9 mouse cellular contexts compared by ENCODE assay signal in the genomic region with DNA sequence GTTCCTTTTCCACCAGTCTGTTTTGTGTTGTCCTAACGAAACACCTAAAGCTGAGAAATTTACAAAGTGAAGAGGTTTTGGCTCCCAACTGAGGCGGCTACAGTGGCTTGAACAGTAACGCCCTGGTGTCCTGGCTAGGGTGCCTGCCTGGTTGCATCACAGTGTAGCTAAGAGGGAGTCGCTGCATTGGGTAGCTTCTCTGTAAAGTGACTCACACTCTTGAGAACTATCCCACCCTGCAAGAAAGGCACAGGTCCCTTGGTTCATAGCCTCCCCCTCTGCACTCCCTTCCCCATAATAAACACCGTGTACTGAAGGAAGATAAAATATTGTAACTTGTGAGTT. TPM values are rescaled to one million over a fixed set of nuclear protein-coding genes. Genes with fewer than 3 reads are reported as not detected.
DNase-seq lines count a peak whose midpoint lies in the region; ATAC-seq and TF ChIP-seq lines count a peak whose summit lies in the region.
"Had no signal": no experiment of that assay in that cellular context is flagged by ENCODE, and none has a peak within 500 bp of the region (broad histone marks: within the 10 kb centered on the region; RNA-seq: fewer than 3 reads in every experiment).

No protein-coding gene starts in this region.

- no peaks in the 10 kb centered on the region for H3K9me3 ChIP-seq in intestine, embryonic 14.5 days (ENCODE audit: control insufficient read depth, low read length)
- H3K9me3 ChIP-seq in intestine, postnatal 0 days (ENCODE audit: control insufficient read depth) = no peaks in the 10 kb centered on the region
- no peaks in the 10 kb centered on the region for H3K9me3 ChIP-seq in heart, embryonic 12.5 days (replicated peaks)

- H3K27me3 ChIP-seq in intestine, embryonic 14.5 days (replicated peaks; ENCODE audit: control insufficient read depth, insufficient read depth, low read length) = no peaks in the 10 kb centered on the region
- H3K27me3 ChIP-seq in intestine, postnatal 0 days (replicated peaks; ENCODE audit: control insufficient read depth, insufficient read depth, low read length) = no peaks in the 10 kb centered on the region
- no peaks in the 10 kb centered on the region for H3K27me3 ChIP-seq in heart, embryonic 12.5 days (replicated peaks)
- H3K27me3 ChIP-seq: Patski had no signal

- no peak for ATAC-seq in intestine, embryonic 14.5 days (replicated peaks; ENCODE audit: low FRiP score, low TSS enrichment, low read depth)
- no peak for ATAC-seq in intestine, postnatal 0 days
- 0 out of 2 replicates have a peak, but pooled peaks have one; percentile 6 for ATAC-seq in common myeloid progenitor, adult 5-6 weeks (replicated peaks; ENCODE audit: low read depth, poor library complexity, severe bottlenecking)
- no peak for ATAC-seq in heart, embryonic 12.5 days (ENCODE audit: insufficient number of reproducible peaks, low FRiP score)

- H3K4me3 ChIP-seq in intestine, embryonic 14.5 days (ENCODE audit: low read depth, low read length) = no peak overlapping the region
- no peak overlapping the region for H3K4me3 ChIP-seq in intestine, postnatal 0 days (ENCODE audit: low read depth, low read length)
- H3K4me3 ChIP-seq in heart, embryonic 12.5 days = no peak overlapping the region

- no peak for DNase-seq in intestine, embryonic 14.5 days (ENCODE audit: low spot score)
- peak; percentile 20 for DNase-seq in lung, postnatal 10 days
- no peak for DNase-seq in adrenal gland, postnatal 25 days
- no peak for DNase-seq in layer of hippocampus, postnatal 10 days (ENCODE audit: low spot score in 2 of 2)
- no peak for DNase-seq in left cerebral cortex, postnatal 4 days

- peaks cover 31% of the 10 kb centered on the region for H3K4me1 ChIP-seq in intestine, embryonic 14.5 days (replicated peaks; ENCODE audit: control insufficient read depth, insufficient read depth, low read length)
- H3K4me1 ChIP-seq in intestine, postnatal 0 days (replicated peaks; ENCODE audit: control insufficient read depth, insufficient read depth, low read length) = 0 out of 2 replicates have a peak, but pooled peaks cover 3% of the 10 kb centered on the region
- peaks cover 43% of the 10 kb centered on the region for H3K4me1 ChIP-seq in heart, embryonic 12.5 days (replicated peaks)

- H3K27ac ChIP-seq in intestine, embryonic 14.5 days (ENCODE audit: low read depth) = 0 out of 2 replicates have a peak overlapping the region, but pooled peaks have one; percentile 16
- no peak overlapping the region for H3K27ac ChIP-seq in intestine, postnatal 0 days (ENCODE audit: low read depth, low read length)
- peak overlapping the region; percentile 84 for H3K27ac ChIP-seq in heart, embryonic 12.5 days (ENCODE audit: poor library complexity, severe bottlenecking)

- H3K36me3 ChIP-seq in intestine, embryonic 14.5 days (ENCODE audit: control insufficient read depth, insufficient read depth, low read length) = no peaks in the 10 kb centered on the region
- no peaks in the 10 kb centered on the region; the same call in 1 of the 2 replicates for H3K36me3 ChIP-seq in intestine, postnatal 0 days (ENCODE audit: control insufficient read depth, insufficient read depth)
- H3K36me3 ChIP-seq in heart, embryonic 12.5 days = no peaks in the 10 kb centered on the region

- no peak for TF ChIP-seq CTCF in intestine, postnatal 0 days (IDR thresholded peaks at IDR 0.05; ENCODE audit: low read depth)

- intact Hi-C loops in left cerebral cortex, postnatal 4 days (cut with DNase I) = no loop called here

- H3K9ac ChIP-seq in intestine, embryonic 14.5 days (ENCODE audit: low read length) = no peak overlapping the region
- H3K9ac ChIP-seq in intestine, postnatal 0 days (ENCODE audit: low read depth, low read length) = no peak overlapping the region
- H3K9ac ChIP-seq in heart, embryonic 12.5 days = peak overlapping the region; percentile 3; the same call in 1 of the 2 replicates

- 75% methylated on average over 5 of the region's 5 CpGs for WGBS in intestine, embryonic 14.5 days
- WGBS in intestine, postnatal 0 days = 67% methylated on average over 5 of the region's 5 CpGs
- 62% methylated on average over 5 of the region's 5 CpGs for WGBS in heart, embryonic 12.5 days

- H3K4me2 ChIP-seq in intestine, embryonic 14.5 days (ENCODE audit: low read length) = no peak overlapping the region
- H3K4me2 ChIP-seq in intestine, postnatal 0 days (replicated peaks; ENCODE audit: low read depth) = no peak overlapping the region
- H3K4me2 ChIP-seq in heart, embryonic 12.5 days = peak overlapping the region; percentile 39

RNA-seq across cellular contexts. Expression of gene Npffr1, which starts 58.3 kb away (rescaled TPM):
- polyA plus RNA-seq in intestine, embryonic 14.5 days (2014; fragmentation: Nextera tagmentation; extraction: Ambion mirVana) = 0.15 and 0.22 TPM in 2 replicates
- 0.16 and 0.17 TPM in 2 replicates for polyA plus RNA-seq in intestine, postnatal 0 days (2015; fragmentation: Nextera tagmentation; extraction: Ambion mirVana)
- total RNA-seq in common myeloid progenitor, adult 5-6 weeks (2017) = not detected in 2 replicates
- 0.05 and 0.06 TPM in 2 replicates for polyA plus RNA-seq in heart, embryonic 12.5 days (2016; fragmentation: Nextera tagmentation; extraction: Ambion mirVana)
- total RNA-seq in adrenal gland, postnatal 25 days (2021) = 0.21 and 0.24 TPM in 2 replicates
- total RNA-seq in layer of hippocampus, postnatal 10 days (2021) = 1 to 10 TPM; 4.1 to 4.5 TPM
- total RNA-seq in left cerebral cortex, postnatal 4 days (2021) = 1 to 10 TPM; 1.4 to 2.4 TPM
